Mouse (Mus musculus): ENCODE results near the gene Metrn. TPM values are rescaled to one million over a fixed set of nuclear protein-coding genes. Genes with fewer than 3 reads are reported as not detected.
"Not testable (repeated sequence)": the region's sequence is repeated elsewhere in the genome, so short reads cannot be mapped to it uniquely, and the experiment has no call there.

Metrn gene
- total RNA-seq, 2 experiments from 2014 or later: 24.5 to 27.7 TPM

GRCm38 (mm10) chr17:25808028-25808427, 11.1 kb upstream of the Metrn start:
- DNase-seq: no peak

DNA sequence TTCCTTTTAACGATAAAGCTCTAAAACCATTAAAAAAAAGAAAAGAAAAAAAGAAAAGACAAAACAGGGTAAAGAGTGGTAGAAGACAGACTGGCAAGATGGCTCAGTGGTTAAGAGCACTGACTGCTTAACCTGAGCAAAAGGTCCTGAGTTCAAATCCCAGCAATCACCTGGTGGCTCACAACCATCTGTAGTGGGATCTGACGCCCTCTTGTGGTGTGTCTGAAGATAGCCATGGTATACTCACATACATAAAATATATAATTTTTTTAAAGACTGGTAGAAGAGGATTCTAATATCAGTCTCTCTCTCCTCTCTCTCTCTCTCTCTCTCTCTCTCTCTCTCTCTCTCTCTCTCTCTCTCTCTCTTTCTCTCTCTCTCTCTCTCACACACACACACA, 10.5 kb upstream of the Metrn start:
- not testable (repeated sequence) for DNase-seq

DNA sequence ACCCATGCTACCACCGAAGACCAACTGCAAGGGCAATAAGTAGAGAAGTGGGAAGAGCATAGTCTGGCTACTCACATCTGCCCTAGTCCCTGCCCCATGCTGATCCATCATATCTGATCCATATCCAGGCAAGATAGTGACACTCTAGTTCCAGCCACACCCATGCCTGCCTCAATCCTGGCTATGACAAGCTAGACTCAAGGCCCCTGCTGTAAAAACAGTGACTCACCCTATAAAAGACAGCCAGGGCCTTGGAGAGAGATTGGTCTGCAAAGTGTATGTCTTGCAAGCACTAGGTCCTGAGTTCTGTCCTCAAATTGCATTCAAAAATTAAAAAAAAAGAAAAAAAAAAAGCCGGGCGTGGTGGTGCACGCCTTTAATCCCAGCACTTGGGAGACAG, 9.6 kb upstream of the Metrn start:
- DNase-seq: peak; percentile 64 to 70

- peak; percentile 91 for DNase-seq
These were observed 6.0 kb upstream of the Metrn start for GRCm38 (mm10) chr17:25802825-25803517.

DNA sequence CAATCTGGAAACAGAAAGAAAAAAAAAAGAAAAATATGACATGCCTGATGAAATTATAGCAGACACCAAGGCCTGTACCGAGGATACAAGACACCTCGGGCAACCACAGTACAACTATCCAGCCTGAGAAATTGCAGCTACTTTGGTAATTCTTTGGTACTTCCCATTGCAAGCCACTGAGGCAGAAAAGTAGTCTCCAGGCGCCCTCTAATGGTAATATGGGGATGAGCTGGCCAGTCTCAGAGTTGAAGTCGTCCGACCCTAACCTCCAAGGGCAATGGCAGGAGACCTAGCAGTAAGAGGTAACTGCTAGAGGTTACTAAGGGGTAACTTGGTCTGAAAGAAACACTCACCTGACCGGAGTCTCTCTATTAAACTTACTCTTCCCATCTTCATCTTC, 4.1 kb upstream of the Metrn start:
- peak; percentile 64 to 71 for DNase-seq

- peak; percentile 71 to 75 for DNase-seq
These were observed 645 bp downstream of the Metrn start for GRCm38 (mm10) chr17:25796211-25796771.

DNA sequence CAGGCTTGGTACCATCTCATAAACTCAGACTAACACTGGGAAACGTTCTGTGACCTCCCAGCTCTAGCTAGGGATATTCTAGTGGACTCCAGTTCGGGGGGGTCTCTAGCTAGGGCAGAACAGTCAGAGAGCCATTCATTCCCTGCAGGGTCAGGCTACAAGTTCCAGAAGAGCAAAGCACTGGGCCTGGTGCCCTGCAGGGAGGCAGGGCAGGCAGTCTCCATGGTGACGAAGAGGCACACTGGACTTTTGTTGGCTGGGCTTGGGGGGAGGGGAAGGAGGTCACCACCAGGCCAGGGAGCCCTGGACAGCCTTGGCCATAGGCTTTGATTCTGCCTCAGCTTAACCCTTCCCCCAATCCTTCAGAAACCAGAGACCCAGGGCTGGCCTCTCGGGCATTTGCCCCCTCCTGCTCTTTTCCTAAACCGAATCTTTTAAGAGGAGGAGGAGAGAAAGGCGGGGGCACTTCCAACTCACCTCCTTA, 1.3 kb downstream of the Metrn start, which contains the start of gene AC134908.4:
AC134908.4 (minus strand) TSS at position 51 of the 484 bp plus-strand sequence.
- peak; percentile 46 to 61 for DNase-seq

GRCm38 (mm10) chr17:25794998-25795397, 1.9 kb downstream of the Metrn start:
- no peak for DNase-seq

GRCm38 (mm10) chr17:25794197-25794596, 2.7 kb downstream of the Metrn start:
- no peak for DNase-seq

- peak; percentile 80 to 88 for DNase-seq
These were observed 4.3 kb downstream of the Metrn start, which contains the start of gene Fam173a for GRCm38 (mm10) chr17:25792615-25793014. Gene Fam173a, minus strand, starts transcription at chr17:25792901.

GRCm38 (mm10) chr17:25791843-25792527, 5.0 kb downstream of the Metrn start:
- DNase-seq: peak; percentile 89

- no peak for DNase-seq
These were observed 5.6 kb downstream of the Metrn start for GRCm38 (mm10) chr17:25791320-25791842.

DNA sequence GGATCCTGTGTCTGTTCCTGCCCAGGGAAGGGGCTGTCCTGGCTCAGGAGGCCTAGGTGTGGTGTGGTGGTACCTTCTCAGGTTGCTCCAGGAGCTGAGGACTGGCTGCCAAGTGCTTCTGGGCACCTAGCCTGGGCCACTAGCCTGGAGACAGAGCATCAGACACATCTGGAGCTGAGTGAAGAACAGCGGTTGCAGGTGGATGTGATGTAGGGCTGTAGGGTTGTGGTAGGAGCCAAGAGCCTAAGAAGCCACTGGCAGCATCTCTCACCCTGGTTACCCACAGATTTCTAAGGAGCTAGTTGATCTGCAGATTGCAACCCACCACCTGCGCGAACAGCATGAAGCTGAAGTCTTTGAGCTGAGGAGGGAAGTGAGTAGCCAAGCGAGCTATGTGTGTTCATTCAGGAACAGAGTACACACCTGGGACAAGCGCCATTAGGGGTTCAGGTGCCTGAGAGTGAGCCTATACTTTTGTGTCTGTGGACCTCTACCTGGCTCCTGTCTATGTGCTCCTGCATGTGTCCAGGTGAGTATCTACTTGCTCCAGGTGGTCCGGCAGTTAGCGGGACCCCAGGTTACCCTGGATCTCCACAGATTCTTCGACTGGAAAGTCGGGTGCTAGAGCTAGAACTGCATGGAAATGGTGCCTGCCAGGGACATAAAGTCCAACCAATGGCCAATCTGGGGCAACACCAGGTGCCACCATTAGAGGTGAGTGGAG, 10.0 kb downstream of the Metrn start:
- DNase-seq: no peak

DNA sequence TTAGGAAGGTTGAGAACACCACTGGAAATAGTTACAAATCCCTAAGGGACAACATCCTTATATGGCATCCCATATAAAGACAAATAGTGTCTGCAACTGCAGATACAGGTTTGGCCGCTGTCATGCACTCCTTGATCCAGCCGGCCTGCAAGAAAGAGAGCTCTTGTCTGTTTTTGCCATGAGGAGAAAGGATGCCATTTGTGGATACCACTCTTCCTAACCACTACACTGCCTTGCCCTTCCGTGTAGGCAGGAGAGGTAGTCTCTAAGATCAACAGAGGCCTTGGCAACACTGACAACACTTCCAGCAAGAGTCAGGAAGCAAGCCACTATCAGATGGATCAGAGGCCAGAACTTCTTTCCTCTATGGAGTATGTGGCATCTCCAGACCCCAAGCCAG, 10.7 kb downstream of the Metrn start, which contains the start of gene Ccdc78:
Ccdc78 (plus strand) TSS at position 301 of the 400 bp plus-strand sequence.
- no peak for DNase-seq

GRCm38 (mm10) chr17:25785281-25785745, 11.6 kb downstream of the Metrn start, which contains the start of gene Haghl:
Gene Haghl, minus strand, starts transcription at chr17:25785673.
- DNase-seq: peak; percentile 95

GRCm38 (mm10) chr17:25783861-25784574, 12.9 kb downstream of the Metrn start:
- no peak for DNase-seq

- DNase-seq: peak; percentile 76 to 83
These were observed 13.8 kb downstream of the Metrn start for GRCm38 (mm10) chr17:25783086-25783485.

DNA sequence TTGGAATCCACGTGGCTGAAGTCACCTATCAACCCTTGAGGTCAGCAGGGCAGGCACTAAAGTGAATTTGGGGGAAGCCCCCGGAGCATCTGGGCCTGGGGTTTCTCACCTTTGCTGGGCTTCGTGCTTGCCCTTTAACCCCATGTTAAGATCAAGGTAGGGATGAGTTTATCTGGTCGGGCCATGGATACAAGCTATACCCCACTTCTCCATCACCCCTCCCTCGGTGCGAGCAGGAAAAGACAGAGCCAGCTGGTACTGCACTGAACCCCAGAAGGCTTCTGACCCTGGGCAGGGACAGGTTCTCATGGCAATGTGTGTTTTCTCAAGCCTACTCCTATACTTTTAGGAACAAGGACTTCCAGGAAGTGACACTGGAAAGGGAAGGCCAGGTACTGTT, 15.6 kb downstream of the Metrn start:
- DNase-seq: no peak

DNA sequence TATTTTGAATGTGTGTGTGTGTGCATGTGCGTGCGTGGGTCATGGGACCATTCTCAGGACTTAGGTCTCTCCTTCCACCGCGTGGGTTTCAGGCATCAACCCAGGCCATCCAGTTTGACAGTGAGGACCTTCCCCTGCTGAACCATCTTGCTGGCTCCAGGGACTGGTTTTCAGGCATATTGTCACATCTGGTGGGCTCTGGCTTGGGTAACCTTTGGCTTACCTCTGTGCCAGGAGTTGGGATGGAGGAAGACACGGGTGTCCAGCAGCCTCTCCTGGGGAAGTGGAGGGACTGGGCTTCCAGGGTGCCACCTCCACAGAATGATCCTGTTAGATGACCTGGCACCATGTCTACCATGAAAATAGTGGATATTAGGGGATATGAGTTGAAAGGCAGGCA, 19.0 kb downstream of the Metrn start:
- DNase-seq: no peak

- no peak for DNase-seq
These were observed 21.4 kb downstream of the Metrn start for GRCm38 (mm10) chr17:25775318-25776062.
